Mouse (Mus musculus) megakaryocyte progenitor cell, adult 5-6 weeks (primary cell): ENCODE measurements around the gene Vps26c. TPM values are rescaled to one million over a fixed set of nuclear protein-coding genes. Genes with fewer than 3 reads are reported as not detected.

Experiments
- total RNA-seq, 2 experiments: library from RNA; stranded (forward) in 1 of 2; stranded (reverse) in 1 of 2; fragments of 157-497, 149-512 nt in 1 of 2; fragments of 200-1000 nt in 1 of 2; gene quantifications; 2 replicates each; pipeline versions ENCODE4 v1.2.3 to v1.2.4; 2015 to 2017

Vps26c gene
- total RNA-seq, 2 experiments from 2014 or later, result 21.8 to 32.9 TPM

Other genes with a start within 250 kb of the Vps26c start
- 8.2 and 9.8 TPM in 2 replicates for gene Hlcs, start 213.3 kb downstream of the Vps26c start, total RNA-seq (2015)
- gene Hlcs, start 213.3 kb downstream of the Vps26c start, total RNA-seq (2017), result 4.3 and 6.0 TPM in 2 replicates
- 0.67 TPM in 1 of 2 replicates, not detected in the other for gene Ripply3, start 198.4 kb downstream of the Vps26c start, total RNA-seq (2015)
- gene Ripply3, start 198.4 kb downstream of the Vps26c start, total RNA-seq (2017), result not detected in 2 replicates
- 42.6 and 55.9 TPM in 2 replicates for gene Ttc3, start 156.2 kb downstream of the Vps26c start, total RNA-seq (2015)
- 113 and 168 TPM in 2 replicates for gene Ttc3, start 156.2 kb downstream of the Vps26c start, total RNA-seq (2017)
- gene Pigp, start 155.0 kb downstream of the Vps26c start, total RNA-seq (2015), result 32.7 and 51.4 TPM in 2 replicates
- gene Pigp, start 155.0 kb downstream of the Vps26c start, total RNA-seq (2017), result 9.1 and 18.1 TPM in 2 replicates
- 60.8 and 65.6 TPM in 2 replicates for gene Dyrk1a, start 43.2 kb upstream of the Vps26c start, total RNA-seq (2015)
- gene Dyrk1a, start 43.2 kb upstream of the Vps26c start, total RNA-seq (2017), result 49.4 and 58.3 TPM in 2 replicates